Comparison of ENCODE assay signal across 8 mouse cellular contexts in the genomic region with DNA sequence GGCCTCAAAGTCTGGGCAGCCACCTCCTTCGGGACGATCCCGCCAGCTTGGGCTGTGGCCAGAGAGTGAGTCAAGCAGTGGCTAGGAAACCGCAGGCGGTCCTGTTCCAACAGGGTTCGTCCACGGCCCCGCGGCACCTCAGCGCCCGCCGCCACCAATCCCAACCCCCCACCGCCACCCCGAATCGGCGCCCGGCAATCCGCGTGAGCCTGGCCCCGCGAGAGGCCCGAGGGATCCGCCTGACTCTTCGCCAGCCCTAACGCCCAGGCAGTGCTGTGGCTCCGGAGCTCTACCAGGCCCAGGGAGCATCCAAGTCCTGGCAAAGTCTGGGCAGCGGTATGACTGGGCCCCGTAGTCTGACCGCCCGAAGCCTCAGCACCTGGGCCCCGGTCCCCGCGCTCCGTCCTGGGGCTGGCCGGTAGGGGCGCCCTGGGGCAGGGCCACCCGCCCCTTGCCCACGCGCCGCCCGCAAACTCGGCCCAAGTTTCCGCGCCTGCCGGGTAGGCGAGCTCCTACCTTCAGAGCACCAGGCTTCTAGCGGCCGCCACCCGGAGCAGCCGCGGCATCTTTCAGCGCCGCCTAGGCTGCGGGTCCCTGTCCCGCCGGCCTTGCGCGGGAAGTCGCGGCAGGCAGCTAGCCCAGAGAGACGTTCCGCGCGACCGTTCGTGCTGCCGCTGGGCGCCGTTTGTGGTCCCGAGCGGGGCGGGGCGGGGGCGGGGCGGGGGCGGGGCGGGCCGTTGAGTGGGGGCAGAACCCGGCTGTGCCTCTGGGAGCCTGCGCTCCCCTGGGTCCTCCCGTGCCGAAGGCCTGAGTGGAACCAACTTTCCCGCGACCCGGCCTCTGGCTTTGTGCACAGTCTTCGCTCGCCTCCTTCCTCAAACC. TPM values are rescaled to one million over a fixed set of nuclear protein-coding genes. Genes with fewer than 3 reads are reported as not detected.
DNase-seq lines count a peak whose midpoint lies in the region; ATAC-seq lines count a peak whose summit lies in the region.

1700017B05Rik (minus strand) TSS at position 700 of the 882 bp plus-strand sequence.

- intact Hi-C loops in gastrocnemius, postnatal 14 days (cut with DNase I; ENCODE audit: low total_unique reads) = loop anchor here (2.0 kb wide), 1 partner anchor 173 kb away; no protein-coding TSS in a partner anchor
- intact Hi-C loops in left cerebral cortex, postnatal 36 days (cut with DNase I) = loop anchor here (10.0 kb wide), 1 partner anchor 243 kb away; the partner anchor contains the start of gene Rpp25

- peak; percentile 72 to 75 for DNase-seq in adrenal gland, adult 18-20 months (ENCODE audit: low spot score in 2 of 2)
- peak; percentile 81 for DNase-seq in gastrocnemius, postnatal 14 days
- peak; percentile 64 to 67 for DNase-seq in left cerebral cortex, postnatal 36 days (ENCODE audit: low spot score in 2 of 2)
- peak; percentile 68 for DNase-seq in mesoderm, embryonic 11.5 days (ENCODE audit: low read depth, low spot score)
- DNase-seq in right cerebral cortex, postnatal 14 days = peak; percentile 59
- peak; percentile 89 for DNase-seq in yolk sac, embryonic 10.5 days (ENCODE audit: low spot score)

- ATAC-seq in common myeloid progenitor, adult 5-6 weeks (replicated peaks; ENCODE audit: low read depth, poor library complexity, severe bottlenecking) = peak; percentile 23
- peak; percentile 59 for ATAC-seq in inflammation-experienced regulatory T-cells, adult 6 months

RNA-seq across cellular contexts. Expression of gene 1700017B05Rik, which starts in this region (rescaled TPM):
- total RNA-seq in adrenal gland, adult 18-20 months (2021) = 10 to 100 TPM; 45.7 to 53.6 TPM
- total RNA-seq in common myeloid progenitor, adult 5-6 weeks (2017) = 19.6 and 31.9 TPM in 2 replicates
- total RNA-seq in gastrocnemius, postnatal 14 days (2021) = 1 to 10 TPM; 6.4 to 7.3 TPM
- polyA plus RNA-seq in inflammation-experienced regulatory T-cells, adult 6 months (2017; shearing (Covaris generic)) = 10 to 100 TPM; 15.1 to 27.5 (median 19.5) TPM
- 10 to 100 TPM; 17.1 to 19.2 TPM for total RNA-seq in left cerebral cortex, postnatal 36 days (2021)

Comparison
In these comparisons a context has a peak if more than half of its experiments do, and no peak if none do; other contexts are left out.
1. Peak in every context shown above with its lines: DNase-seq and ATAC-seq.